In genomic region chr1:46983093-46983492, GRCm38 (mm10) we compare ENCODE assay signal across 20 mouse cellular contexts.
"Had no signal": no experiment of that assay in that cellular context is flagged by ENCODE, and none has a peak within 500 bp of the region (broad histone marks: within the 10 kb centered on the region; RNA-seq: fewer than 3 reads in every experiment).

No protein-coding gene starts in this region.

- H3K4me1 ChIP-seq: midbrain, embryonic 10.5 days; midbrain, embryonic 12.5 days; neural tube, embryonic 13.5 days; neural tube, embryonic 15.5 days; stomach, embryonic 15.5 days had no signal

- H3K4me3 ChIP-seq: midbrain, embryonic 10.5 days; midbrain, embryonic 12.5 days; myocyte; neural tube, embryonic 13.5 days; neural tube, embryonic 15.5 days; stomach, embryonic 15.5 days had no signal

- DNase-seq: lung, adult 18-20 months; lung, embryonic 14.5 days; lung, postnatal 10 days; lung, postnatal 4 days; midbrain, embryonic 14.5 days; retina, postnatal 1 day; right cerebral cortex, adult 18-20 months; right cerebral cortex, postnatal 25 days; right cerebral cortex, postnatal 4 days; spleen, adult 18-20 months; thymus, adult 18-20 months; thymus, postnatal 14 days; thymus, postnatal 36 days had no signal

- H3K27ac ChIP-seq: midbrain, embryonic 10.5 days; midbrain, embryonic 12.5 days; neural tube, embryonic 13.5 days; neural tube, embryonic 15.5 days; stomach, embryonic 15.5 days; stomach, postnatal 0 days had no signal
